Mouse (Mus musculus) forebrain, embryonic 16.5 days (tissue): ENCODE measurements around the gene Phtf1. TPM values are rescaled to one million over a fixed set of nuclear protein-coding genes. Genes with fewer than 3 reads are reported as not detected.

Experiments
- ATAC-seq: fragments of 200-750 bp; cut with Nextera tagmentation; 2 replicates; pipeline ENCODE4 v1.8.0; 2017; ENCODE audit warnings: mild to moderate bottlenecking, moderate library complexity
- H3K27ac ChIP-seq: fragments of 300-500 bp; sonication (generic); 2 replicates; pipeline ENCODE4 v1.5.1; 2014; ENCODE audit warnings: low read length, control low read depth
- H3K27me3 ChIP-seq: fragments of 300-500 bp; sonication (generic); replicated peaks from 2 replicates; pipeline ENCODE4 v1.6.1; 2014; ENCODE audit warnings: low read length; ENCODE audit not compliant: control insufficient read depth, insufficient read depth
- H3K36me3 ChIP-seq: fragments of 300-500 bp; sonication (generic); 2 replicates; pipeline ENCODE4 v1.6.1; 2014; ENCODE audit not compliant: control insufficient read depth, insufficient read depth
- H3K4me1 ChIP-seq: fragments of 300-500 bp; sonication (generic); replicated peaks from 2 replicates; pipeline ENCODE4 v1.6.1; 2014; ENCODE audit warnings: low read length; ENCODE audit not compliant: control insufficient read depth, insufficient read depth
- H3K4me2 ChIP-seq: fragments of 300-500 bp; sonication (generic); 2 replicates; pipeline ENCODE4 v1.6.1; 2014; ENCODE audit warnings: mild to moderate bottlenecking, low read length, control low read depth
- H3K4me3 ChIP-seq: fragments of 300-500 bp; sonication (generic); replicated peaks from 2 replicates; pipeline ENCODE4 v1.5.1; 2014; ENCODE audit warnings: mild to moderate bottlenecking, low read length, control low read depth
- H3K9ac ChIP-seq: fragments of 300-500 bp; sonication (generic); replicated peaks from 2 replicates; pipeline ENCODE4 v1.6.1; 2014; ENCODE audit warnings: low read depth, low read length, control low read depth
- H3K9me3 ChIP-seq: fragments of 300-500 bp; sonication (generic); 2 replicates; pipeline ENCODE4 v1.6.1; 2016; ENCODE audit warnings: low read length; ENCODE audit not compliant: control insufficient read depth
- WGBS: fragments of 180-500 bp; shearing (Covaris S2); extraction: QIAGEN DNeasy Blood & Tissue Kit; methylation state at CpG from one replicate; pipeline ENCODE4 v1.1.7; 2014; 5-methylcytosine and 5-hydroxymethylcytosine counted together
- polyA plus RNA-seq: library from polyadenylated mRNA; unstranded; fragments of >200 nt; fragmentation: Nextera tagmentation; extraction: Ambion mirVana; gene quantifications from 2 replicates; pipeline ENCODE4 v1.2.1, GENCODE M21; 2015

Gene Phtf1
- polyA plus RNA-seq, 1 experiment from 2014 or later = 26.0 TPM

- H3K9ac ChIP-seq = no peak overlapping the region
- H3K36me3 ChIP-seq = peaks cover 11% of the 10 kb centered on the region
- H3K9me3 ChIP-seq = no peaks in the 10 kb centered on the region
- no peak overlapping the region for H3K4me3 ChIP-seq
- H3K27ac ChIP-seq = no peak overlapping the region
- peaks cover 3% of the 10 kb centered on the region for H3K4me1 ChIP-seq
- no peaks in the 10 kb centered on the region for H3K27me3 ChIP-seq
- H3K4me2 ChIP-seq = no peak overlapping the region
- ATAC-seq = no peak
- 93% methylated on average over 5 of the region's 5 CpGs for WGBS
Measured at GRCm38 (mm10) chr3:104009924-104010662, 42.2 kb downstream of the Phtf1 start.

- H3K27ac ChIP-seq = no peak overlapping the region
- peaks cover 1% of the 10 kb centered on the region for H3K4me1 ChIP-seq
- peaks cover 6% of the 10 kb centered on the region; the same call in 1 of the 2 replicates for H3K36me3 ChIP-seq
- no peak overlapping the region for H3K4me3 ChIP-seq
- H3K9me3 ChIP-seq = no peaks in the 10 kb centered on the region
- 87% methylated on average over 2 of the region's 2 CpGs for WGBS
- H3K27me3 ChIP-seq = no peaks in the 10 kb centered on the region
- H3K4me2 ChIP-seq = no peak overlapping the region
- H3K9ac ChIP-seq = no peak overlapping the region
- no peak for ATAC-seq
Measured at GRCm38 (mm10) chr3:104011972-104012371, 44.1 kb downstream of the Phtf1 start.

- no peaks in the 10 kb centered on the region for H3K9me3 ChIP-seq
- H3K4me2 ChIP-seq = no peak overlapping the region
- H3K36me3 ChIP-seq = peaks cover 8% of the 10 kb centered on the region
- H3K27ac ChIP-seq = no peak overlapping the region
- no peak overlapping the region for H3K4me3 ChIP-seq
- no peak for ATAC-seq
- H3K9ac ChIP-seq = no peak overlapping the region
- no peaks in the 10 kb centered on the region for H3K27me3 ChIP-seq
- WGBS = 41% methylated on average over 3 of the region's 3 CpGs
- H3K4me1 ChIP-seq = no peaks in the 10 kb centered on the region
Measured at GRCm38 (mm10) chr3:104017931-104018330, 50.0 kb downstream of the Phtf1 start.

GRCm38 (mm10) chr3:104019453-104019852 is 51.5 kb downstream of the Phtf1 start:
- Histone ChIP-seq H3K27ac (no peak overlapping the region), H3K27me3 (no peaks in the 10 kb centered on the region), H3K9ac (no peak overlapping the region), H3K4me2 (no peak overlapping the region), H3K4me1 (no peaks in the 10 kb centered on the region), H3K4me3 (no peak overlapping the region), H3K36me3 (peaks cover 8% of the 10 kb centered on the region), H3K9me3 (no peaks in the 10 kb centered on the region)
- no peak for ATAC-seq
- WGBS = 60% methylated on average over 4 of the region's 4 CpGs

GRCm38 (mm10) chr3:104020101-104020500 is 52.2 kb downstream of the Phtf1 start:
- 92% methylated on average over 12 of the region's 12 CpGs for WGBS
- no peak for ATAC-seq
- H3K27me3 ChIP-seq = no peaks in the 10 kb centered on the region
- H3K4me3 ChIP-seq = no peak overlapping the region
- H3K27ac ChIP-seq = no peak overlapping the region
- H3K36me3 ChIP-seq = peaks cover 5% of the 10 kb centered on the region
- no peak overlapping the region for H3K9ac ChIP-seq
- no peak overlapping the region for H3K4me2 ChIP-seq
- H3K9me3 ChIP-seq = no peaks in the 10 kb centered on the region
- no peaks in the 10 kb centered on the region for H3K4me1 ChIP-seq

- no peak overlapping the region for H3K4me2 ChIP-seq
- H3K27ac ChIP-seq = no peak overlapping the region
- H3K9ac ChIP-seq = no peak overlapping the region
- H3K27me3 ChIP-seq = no peaks in the 10 kb centered on the region
- 62% methylated on average over 3 of the region's 3 CpGs for WGBS
- H3K4me1 ChIP-seq = no peaks in the 10 kb centered on the region
- no peaks in the 10 kb centered on the region for H3K9me3 ChIP-seq
- no peak overlapping the region for H3K4me3 ChIP-seq
- peaks cover 3% of the 10 kb centered on the region; the same call in 1 of the 2 replicates for H3K36me3 ChIP-seq
- no peak for ATAC-seq
Measured at GRCm38 (mm10) chr3:104026938-104027337, 59.0 kb downstream of the Phtf1 start.

- no peaks in the 10 kb centered on the region for H3K27me3 ChIP-seq
- no peak overlapping the region for H3K9ac ChIP-seq
- no peak overlapping the region for H3K4me2 ChIP-seq
- H3K27ac ChIP-seq = no peak overlapping the region
- no peaks in the 10 kb centered on the region for H3K4me1 ChIP-seq
- H3K9me3 ChIP-seq = no peaks in the 10 kb centered on the region
- no peaks in the 10 kb centered on the region for H3K36me3 ChIP-seq
- no peak for ATAC-seq
- H3K4me3 ChIP-seq = no peak overlapping the region
- 88% methylated on average over 1 of the region's 1 CpGs for WGBS
Measured at GRCm38 (mm10) chr3:104032086-104032485, 64.2 kb downstream of the Phtf1 start.

GRCm38 (mm10) chr3:104032747-104033146 is 64.8 kb downstream of the Phtf1 start:
- ATAC-seq = peak; percentile 68
- H3K36me3 ChIP-seq = no peaks in the 10 kb centered on the region
- H3K9ac ChIP-seq = no peak overlapping the region
- no peak overlapping the region for H3K4me3 ChIP-seq
- H3K9me3 ChIP-seq = no peaks in the 10 kb centered on the region
- H3K4me2 ChIP-seq = no peak overlapping the region
- H3K27me3 ChIP-seq = no peaks in the 10 kb centered on the region
- H3K4me1 ChIP-seq = no peaks in the 10 kb centered on the region
- 91% methylated on average over 1 of the region's 1 CpGs for WGBS
- no peak overlapping the region for H3K27ac ChIP-seq

- Histone ChIP-seq H3K36me3 (no peaks in the 10 kb centered on the region), H3K27me3 (no peaks in the 10 kb centered on the region), H3K4me3 (no peak overlapping the region), H3K9me3 (no peaks in the 10 kb centered on the region), H3K9ac (no peak overlapping the region), H3K4me1 (peaks cover 11% of the 10 kb centered on the region), H3K4me2 (peak overlapping the region; percentile 32), H3K27ac (peak overlapping the region; percentile 85)
- peak; percentile 99 for ATAC-seq
- WGBS = 6% methylated on average over 6 of the region's 6 CpGs
Measured at GRCm38 (mm10) chr3:104059001-104059622, 91.2 kb downstream of the Phtf1 start.
